Comparison of ENCODE assay signal across 9 mouse cellular contexts in the genomic region with DNA sequence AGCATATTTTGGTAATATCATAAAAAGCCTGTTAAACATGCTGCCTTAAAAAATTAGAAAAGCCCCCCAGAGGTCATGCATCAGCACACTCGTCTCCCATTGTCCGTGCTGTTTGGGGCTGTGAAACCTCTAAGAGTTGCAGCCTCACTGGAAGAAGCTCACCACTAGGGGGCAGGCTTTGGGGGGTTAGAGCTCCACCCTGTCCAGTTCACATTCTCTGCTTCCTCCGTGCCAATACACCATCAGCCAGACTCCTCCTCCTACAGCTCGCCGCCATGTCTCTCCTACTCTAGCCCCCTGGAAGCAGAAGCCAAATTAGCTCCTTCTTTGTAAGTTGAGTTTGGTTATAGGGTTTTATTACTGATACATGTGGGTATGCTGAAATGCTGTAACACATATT. TPM values are rescaled to one million over a fixed set of nuclear protein-coding genes. Genes with fewer than 3 reads are reported as not detected.
DNase-seq lines count a peak whose midpoint lies in the region; ATAC-seq and TF ChIP-seq lines count a peak whose summit lies in the region.
"Had no signal": no experiment of that assay in that cellular context is flagged by ENCODE, and none has a peak within 500 bp of the region (broad histone marks: within the 10 kb centered on the region; RNA-seq: fewer than 3 reads in every experiment).

No protein-coding gene starts in this region.

- 54% methylated on average over 5 of the region's 5 CpGs for WGBS in hindbrain, embryonic 10.5 days
- 46% methylated on average over 5 of the region's 5 CpGs for WGBS in hindbrain, embryonic 13.5 days

- H3K4me2 ChIP-seq in hindbrain, embryonic 13.5 days: no peak overlapping the region
- H3K4me2 ChIP-seq: embryonic facial prominence, embryonic 12.5 days had no signal

- H3K9me3 ChIP-seq in hindbrain, embryonic 10.5 days: no peaks in the 10 kb centered on the region
- no peaks in the 10 kb centered on the region for H3K9me3 ChIP-seq in hindbrain, embryonic 13.5 days
- H3K9me3 ChIP-seq: embryonic facial prominence, embryonic 12.5 days had no signal

- H3K4me3 ChIP-seq in hindbrain, embryonic 10.5 days: no peak overlapping the region
- H3K4me3 ChIP-seq in hindbrain, embryonic 13.5 days: no peak overlapping the region
- no peak overlapping the region for H3K4me3 ChIP-seq in gastrocnemius, adult 2 months
- H3K4me3 ChIP-seq: embryonic facial prominence, embryonic 12.5 days had no signal

- H3K27ac ChIP-seq in hindbrain, embryonic 10.5 days: no peak overlapping the region
- H3K27ac ChIP-seq in hindbrain, embryonic 13.5 days: no peak overlapping the region
- no peak overlapping the region for H3K27ac ChIP-seq in gastrocnemius, adult 2 months
- H3K27ac ChIP-seq: embryonic facial prominence, embryonic 12.5 days had no signal

- no peaks in the 10 kb centered on the region for H3K4me1 ChIP-seq in hindbrain, embryonic 10.5 days (replicated peaks)
- no peaks in the 10 kb centered on the region for H3K4me1 ChIP-seq in hindbrain, embryonic 13.5 days (replicated peaks)
- H3K4me1 ChIP-seq: embryonic facial prominence, embryonic 12.5 days had no signal

- peak; percentile 68 for DNase-seq in hindbrain, embryonic 10.5 days (ENCODE audit: low spot score)
- DNase-seq in CD4-positive, CD25-positive, alpha-beta regulatory T cell, adult 2 months (ENCODE audit: low read depth, low spot score): peak; percentile 72
- DNase-seq in adrenal gland, postnatal 36 days: peak; percentile 84 to 90
- peak; percentile 61 for DNase-seq in gastrocnemius, adult 2 months
- DNase-seq in liver: peak; percentile 73
- DNase-seq in natural killer cell, adult 2 months (ENCODE audit: low spot score in 2 of 2): peak; percentile 35 to 61
- peak; percentile 57 for DNase-seq in thymus, postnatal 36 days

- peak; percentile 63 for TF ChIP-seq CTCF in gastrocnemius, adult 2 months (IDR thresholded peaks at IDR 0.05)

- intact Hi-C loops in gastrocnemius, adult 2 months (cut with DNase I): no loop called here

- ATAC-seq in hindbrain, embryonic 13.5 days (ENCODE audit: low FRiP score): no peak

- H3K9ac ChIP-seq in hindbrain, embryonic 13.5 days: no peak overlapping the region
- H3K9ac ChIP-seq: embryonic facial prominence, embryonic 12.5 days had no signal

- H3K27me3 ChIP-seq in hindbrain, embryonic 10.5 days (ENCODE audit: insufficient read depth, poor library complexity, severe bottlenecking): no peaks in the 10 kb centered on the region
- H3K27me3 ChIP-seq in hindbrain, embryonic 13.5 days: no peaks in the 10 kb centered on the region
- H3K27me3 ChIP-seq: embryonic facial prominence, embryonic 12.5 days had no signal

- no peaks in the 10 kb centered on the region for H3K36me3 ChIP-seq in hindbrain, embryonic 10.5 days
- no peaks in the 10 kb centered on the region for H3K36me3 ChIP-seq in hindbrain, embryonic 13.5 days
- H3K36me3 ChIP-seq: embryonic facial prominence, embryonic 12.5 days had no signal

RNA-seq across cellular contexts. Expression of gene Slc35a1, which starts 14.3 kb away (rescaled TPM):
- 59.4 and 61.5 TPM in 2 replicates for polyA plus RNA-seq in hindbrain, embryonic 10.5 days (2016; fragmentation: Nextera tagmentation; extraction: Ambion mirVana)
- 52.6 and 55.7 TPM in 2 replicates for polyA plus RNA-seq in hindbrain, embryonic 13.5 days (2015; fragmentation: Nextera tagmentation; extraction: Ambion mirVana)
- 10 to 100 TPM; 39.5 to 49.9 TPM for total RNA-seq in adrenal gland, postnatal 36 days (2021)
- total RNA-seq in gastrocnemius, adult 2 months (2021): 10 to 100 TPM; 10.9 to 14.7 TPM

RNA-seq across cellular contexts. Expression of gene Cfap206, which starts 28.5 kb away (rescaled TPM):
- 1.5 and 3.9 TPM in 2 replicates for polyA plus RNA-seq in hindbrain, embryonic 10.5 days (2016; fragmentation: Nextera tagmentation; extraction: Ambion mirVana)
- 2.7 and 4.7 TPM in 2 replicates for polyA plus RNA-seq in hindbrain, embryonic 13.5 days (2015; fragmentation: Nextera tagmentation; extraction: Ambion mirVana)
- 1 to 10 TPM in 1 of 2 experiments, not detected in 1; 2.2 TPM for total RNA-seq in adrenal gland, postnatal 36 days (2021)
- total RNA-seq in gastrocnemius, adult 2 months (2021): not detected

RNA-seq across cellular contexts. Expression of gene Gm136, which starts 54.5 kb away (rescaled TPM):
- not detected in 2 replicates for polyA plus RNA-seq in hindbrain, embryonic 10.5 days (2016; fragmentation: Nextera tagmentation; extraction: Ambion mirVana)
- polyA plus RNA-seq in hindbrain, embryonic 13.5 days (2015; fragmentation: Nextera tagmentation; extraction: Ambion mirVana): not detected in 2 replicates
- total RNA-seq in adrenal gland, postnatal 36 days (2021): not detected
- not detected for total RNA-seq in gastrocnemius, adult 2 months (2021)
- polyA plus RNA-seq: embryonic facial prominence, embryonic 12.5 days had no signal
